Mouse (Mus musculus): ENCODE data around the gene Cdh23.
A peak's percentile ranks its signal among the peaks of the same experiment; 100 is the strongest.

- TF ChIP-seq CTCF (IDR thresholded peaks at IDR 0.05) (peak; percentile 48), POLR2A (IDR thresholded peaks at IDR 0.05; ENCODE audit: insufficient read depth, low read depth, low read length) (no peak)
These were observed 80.4 kb downstream of the Cdh23 start for GRCm38 (mm10) chr10:60615898-60616297.

Data from heart, adult 2 months (tissue).